Mouse (Mus musculus) megakaryocyte, embryonic 14.5 days (primary cell): Measurements from ENCODE around the gene Lysmd3. TPM values are rescaled to one million over a fixed set of nuclear protein-coding genes. Genes with fewer than 3 reads are reported as not detected.
A peak's percentile ranks its signal among the peaks of the same experiment; 100 is the strongest.

Experiments used
- H3K27me3 ChIP-seq: replicated peaks from 2 replicates; pipeline ENCODE3; 2012; ENCODE audit warnings: inconsistent platforms
- H3K36me3 ChIP-seq: replicated peaks from 2 replicates; pipeline ENCODE3; 2012; ENCODE audit warnings: low read length, inconsistent platforms, mixed read lengths
- H3K4me1 ChIP-seq: 2 replicates; pipeline ENCODE4 v1.6.1; 2012; ENCODE audit warnings: inconsistent platforms
- H3K4me3 ChIP-seq: replicated peaks from 2 replicates; pipeline ENCODE3; 2012; ENCODE audit warnings: moderate library complexity, mild to moderate bottlenecking, inconsistent platforms
- H3K9me3 ChIP-seq: 2 replicates; pipeline ENCODE4 v1.6.1; 2012; ENCODE audit warnings: inconsistent platforms
- FLI1 ChIP-seq: IDR thresholded peaks from 2 replicates; pipeline ENCODE4 v1.6.1; 2012; ENCODE audit warnings: low read length, inconsistent platforms, mixed read lengths
- GATA1 ChIP-seq: IDR thresholded peaks from 3 replicates; pipeline ENCODE4 v1.6.1; 2012; ENCODE audit warnings: mixed read lengths, low read length, inconsistent platforms, borderline replicate concordance
- polyA plus RNA-seq: library from polyadenylated mRNA; stranded (reverse); fragments of >175 nt; gene quantifications from 2 replicates; pipeline ENCODE4 v1.2.3, GENCODE M21; 2012; ENCODE audit warnings: low replicate concordance; ENCODE audit not compliant: insufficient read depth

The Lysmd3 gene
- polyA plus RNA-seq, 1 experiment, result 0.49 TPM

GRCm38 (mm10) chr13:81703621-81704020 lies 46.2 kb downstream of the Lysmd3 start:
- TF ChIP-seq FLI1, result no peak
- TF ChIP-seq GATA1, result no peak
- Histone ChIP-seq H3K9me3 (no peaks in the 10 kb centered on the region), H3K4me3 (no peak overlapping the region), H3K4me1 (peaks cover 58% of the 10 kb centered on the region), H3K36me3 (peaks cover 43% of the 10 kb centered on the region), H3K27me3 (no peaks in the 10 kb centered on the region)

GRCm38 (mm10) chr13:81706311-81706710 lies 48.8 kb downstream of the Lysmd3 start:
- no peak overlapping the region for H3K4me3 ChIP-seq
- peaks cover 18% of the 10 kb centered on the region for H3K36me3 ChIP-seq
- H3K27me3 ChIP-seq, result no peaks in the 10 kb centered on the region
- peaks cover 66% of the 10 kb centered on the region for H3K4me1 ChIP-seq
- H3K9me3 ChIP-seq, result no peaks in the 10 kb centered on the region
- TF ChIP-seq FLI1 (no peak), GATA1 (no peak)

- Histone ChIP-seq H3K4me1 (peaks cover 64% of the 10 kb centered on the region), H3K4me3 (peak overlapping the region; percentile 99), H3K36me3 (peaks cover 4% of the 10 kb centered on the region), H3K27me3 (no peaks in the 10 kb centered on the region), H3K9me3 (no peaks in the 10 kb centered on the region)
- TF ChIP-seq GATA1 (no peak), FLI1 (no peak)
Measured at GRCm38 (mm10) chr13:81709805-81710204, 52.3 kb downstream of the Lysmd3 start.

GRCm38 (mm10) chr13:81710266-81710665 lies 52.8 kb downstream of the Lysmd3 start:
- Histone ChIP-seq H3K27me3 (no peaks in the 10 kb centered on the region), H3K36me3 (peaks cover 4% of the 10 kb centered on the region), H3K9me3 (no peaks in the 10 kb centered on the region), H3K4me1 (peaks cover 59% of the 10 kb centered on the region), H3K4me3 (peak overlapping the region; percentile 99)
- no peak for TF ChIP-seq FLI1

- H3K9me3 ChIP-seq, result no peaks in the 10 kb centered on the region
- peak within 1 kb of the TSS; percentile 99 for H3K4me3 ChIP-seq
- no peaks in the 10 kb centered on the region for H3K27me3 ChIP-seq
- peaks cover 52% of the 10 kb centered on the region for H3K4me1 ChIP-seq
- H3K36me3 ChIP-seq, result peaks cover 6% of the 10 kb centered on the region
- TF ChIP-seq GATA1, result no peak
Measured at GRCm38 (mm10) chr13:81710775-81711545, 53.5 kb downstream of the Lysmd3 start, which contains the start of the genes Polr3g and Mblac2. TSS of gene Polr3g (minus strand) at chr13:81711013. TSS of gene Mblac2 (plus strand) at chr13:81711341.

GRCm38 (mm10) chr13:81711546-81712371 lies 54.3 kb downstream of the Lysmd3 start:
- Histone ChIP-seq H3K4me3 (peak overlapping the region; percentile 99), H3K36me3 (peaks cover 6% of the 10 kb centered on the region), H3K27me3 (no peaks in the 10 kb centered on the region), H3K4me1 (peaks cover 44% of the 10 kb centered on the region), H3K9me3 (no peaks in the 10 kb centered on the region)
- TF ChIP-seq FLI1 (no peak), GATA1 (no peak)

- Histone ChIP-seq H3K27me3 (no peaks in the 10 kb centered on the region), H3K9me3 (no peaks in the 10 kb centered on the region), H3K4me3 (no peak overlapping the region), H3K4me1 (peaks cover 33% of the 10 kb centered on the region), H3K36me3 (peaks cover 2% of the 10 kb centered on the region)
- no peak for TF ChIP-seq GATA1
- no peak for TF ChIP-seq FLI1
Measured at GRCm38 (mm10) chr13:81713896-81714295, 56.4 kb downstream of the Lysmd3 start.

Other genes starting within 250 kb of the Lysmd3 start
- gene Adgrv1, start 24.5 kb upstream of the Lysmd3 start, polyA plus RNA-seq, result not detected in 2 replicates
- 1.4 TPM in 1 of 2 replicates, not detected in the other for gene Polr3g, start 53.4 kb downstream of the Lysmd3 start, polyA plus RNA-seq
- 1.5 and 2.7 TPM in 2 replicates for gene Mblac2, start 53.7 kb downstream of the Lysmd3 start, polyA plus RNA-seq
- 6.0 TPM in 1 of 2 replicates, not detected in the other for gene Cetn3, start 125.4 kb downstream of the Lysmd3 start, polyA plus RNA-seq